Mouse (Mus musculus) midbrain, embryonic 16.5 days (tissue): ENCODE measurements around the gene Cfap54. TPM values are rescaled to one million over a fixed set of nuclear protein-coding genes. Genes with fewer than 3 reads are reported as not detected.

Experiments
- ATAC-seq: fragments of 200-750 bp; cut with Nextera tagmentation; 2 replicates; pipeline ENCODE4 v1.8.0; 2017; ENCODE audit warnings: moderate TSS enrichment
- H3K27ac ChIP-seq: fragments of 300-500 bp; sonication (generic); 2 replicates; pipeline ENCODE4 v1.5.1; 2014; ENCODE audit warnings: mild to moderate bottlenecking, low read length, mixed read lengths
- H3K27me3 ChIP-seq: fragments of 300-500 bp; sonication (generic); 2 replicates; pipeline ENCODE4 v1.6.1; 2014; ENCODE audit warnings: low read depth, low read length, mixed read lengths; ENCODE audit not compliant: control insufficient read depth, insufficient read depth
- H3K36me3 ChIP-seq: fragments of 300-500 bp; sonication (generic); 2 replicates; pipeline ENCODE4 v1.6.1; 2014; ENCODE audit warnings: mild to moderate bottlenecking, low read length, moderate library complexity, mixed read lengths; ENCODE audit not compliant: control insufficient read depth, insufficient read depth
- H3K4me1 ChIP-seq: fragments of 300-500 bp; sonication (generic); 2 replicates; pipeline ENCODE4 v1.6.1; 2014; ENCODE audit warnings: mild to moderate bottlenecking, low read length, mixed read lengths; ENCODE audit not compliant: control insufficient read depth, insufficient read depth
- H3K4me2 ChIP-seq: fragments of 300-500 bp; sonication (generic); 2 replicates; pipeline ENCODE4 v1.6.1; 2014; ENCODE audit warnings: mild to moderate bottlenecking, low read length, mixed read lengths
- H3K4me3 ChIP-seq: fragments of 300-500 bp; sonication (generic); 2 replicates; pipeline ENCODE4 v1.5.1; 2014; ENCODE audit warnings: low read depth, mild to moderate bottlenecking, low read length, moderate library complexity, mixed read lengths
- H3K9ac ChIP-seq: fragments of 300-500 bp; sonication (generic); 2 replicates; pipeline ENCODE4 v1.6.1; 2014; ENCODE audit warnings: low read depth, low read length, mixed read lengths
- H3K9me3 ChIP-seq: fragments of 300-500 bp; sonication (generic); replicated peaks from 2 replicates; pipeline ENCODE4 v1.6.1; 2014; ENCODE audit warnings: mild to moderate bottlenecking, low read length, mixed read lengths; ENCODE audit not compliant: control insufficient read depth, poor library complexity, severe bottlenecking
- WGBS: fragments of 180-500 bp; shearing (Covaris S2); extraction: QIAGEN DNeasy Blood & Tissue Kit; methylation state at CpG from one replicate; pipeline ENCODE4 v1.1.7; 2014; 5-methylcytosine and 5-hydroxymethylcytosine counted together
- polyA plus RNA-seq: library from polyadenylated mRNA; unstranded; fragments of >200 nt; fragmentation: Nextera tagmentation; extraction: Ambion mirVana; gene quantifications from 2 replicates; pipeline ENCODE4 v1.2.1, GENCODE M21; 2015

Cfap54 gene
- polyA plus RNA-seq, 1 experiment from 2014 or later = 3.2 TPM

- no peaks in the 10 kb centered on the region for H3K36me3 ChIP-seq
- 79% methylated on average over 4 of the region's 4 CpGs for WGBS
- H3K27me3 ChIP-seq = no peaks in the 10 kb centered on the region
- no peak overlapping the region for H3K9ac ChIP-seq
- no peak overlapping the region for H3K4me2 ChIP-seq
- H3K9me3 ChIP-seq = no peaks in the 10 kb centered on the region
- H3K4me1 ChIP-seq = peaks cover 2% of the 10 kb centered on the region; the same call in 1 of the 2 replicates
- H3K4me3 ChIP-seq = no peak overlapping the region
- H3K27ac ChIP-seq = no peak overlapping the region
- ATAC-seq = no peak
Measured at GRCm38 (mm10) chr10:93053315-93053714, 28.1 kb downstream of the Cfap54 start.

- Histone ChIP-seq H3K27me3 (no peaks in the 10 kb centered on the region), H3K9ac (no peak overlapping the region), H3K36me3 (no peaks in the 10 kb centered on the region), H3K4me2 (peak overlapping the region; percentile 54), H3K9me3 (no peaks in the 10 kb centered on the region), H3K27ac (0 out of 2 replicates have a peak overlapping the region, but pooled peaks have one; percentile 34), H3K4me1 (peaks cover 2% of the 10 kb centered on the region; the same call in 1 of the 2 replicates), H3K4me3 (peak overlapping the region; percentile 16; the same call in 1 of the 2 replicates)
- peak; percentile 68 for ATAC-seq
- 32% methylated on average over 13 of the region's 13 CpGs for WGBS
Measured at GRCm38 (mm10) chr10:93051016-93051726, 30.2 kb downstream of the Cfap54 start.

GRCm38 (mm10) chr10:93050571-93050970 lies 30.8 kb downstream of the Cfap54 start:
- Histone ChIP-seq H3K4me1 (peaks cover 2% of the 10 kb centered on the region; the same call in 1 of the 2 replicates), H3K9ac (no peak overlapping the region), H3K4me2 (no peak overlapping the region), H3K4me3 (no peak overlapping the region), H3K36me3 (no peaks in the 10 kb centered on the region), H3K27ac (no peak overlapping the region), H3K27me3 (no peaks in the 10 kb centered on the region), H3K9me3 (no peaks in the 10 kb centered on the region)
- no peak for ATAC-seq
- 34% methylated on average over 3 of the region's 3 CpGs for whole genome bisulfite sequencing

GRCm38 (mm10) chr10:93043195-93043594 lies 38.2 kb downstream of the Cfap54 start:
- no peak overlapping the region for H3K9ac ChIP-seq
- 91% methylated on average over 10 of the region's 10 CpGs for WGBS
- no peak overlapping the region for H3K4me2 ChIP-seq
- no peaks in the 10 kb centered on the region for H3K36me3 ChIP-seq
- H3K27me3 ChIP-seq = no peaks in the 10 kb centered on the region
- H3K27ac ChIP-seq = no peak overlapping the region
- no peak overlapping the region for H3K4me3 ChIP-seq
- no peaks in the 10 kb centered on the region for H3K9me3 ChIP-seq
- ATAC-seq = no peak
- no peaks in the 10 kb centered on the region for H3K4me1 ChIP-seq

GRCm38 (mm10) chr10:93041850-93042249 lies 39.6 kb downstream of the Cfap54 start:
- no peaks in the 10 kb centered on the region for H3K9me3 ChIP-seq
- H3K27ac ChIP-seq = no peak overlapping the region
- H3K9ac ChIP-seq = no peak overlapping the region
- no peaks in the 10 kb centered on the region for H3K36me3 ChIP-seq
- ATAC-seq = no peak
- H3K4me2 ChIP-seq = no peak overlapping the region
- H3K4me1 ChIP-seq = no peaks in the 10 kb centered on the region
- H3K27me3 ChIP-seq = no peaks in the 10 kb centered on the region
- WGBS = 92% methylated on average over 3 of the region's 3 CpGs
- no peak overlapping the region for H3K4me3 ChIP-seq

GRCm38 (mm10) chr10:93041392-93041791 lies 40.0 kb downstream of the Cfap54 start:
- 75% methylated on average over 4 of the region's 4 CpGs for WGBS
- Histone ChIP-seq H3K4me3 (no peak overlapping the region), H3K9ac (no peak overlapping the region)

GRCm38 (mm10) chr10:93036532-93036931 lies 44.9 kb downstream of the Cfap54 start:
- no peak overlapping the region for H3K9ac ChIP-seq
- no peaks in the 10 kb centered on the region for H3K27me3 ChIP-seq
- H3K36me3 ChIP-seq = no peaks in the 10 kb centered on the region
- 77% methylated on average over 3 of the region's 3 CpGs for WGBS
- no peak overlapping the region for H3K4me2 ChIP-seq
- H3K27ac ChIP-seq = no peak overlapping the region
- H3K4me3 ChIP-seq = no peak overlapping the region
- no peaks in the 10 kb centered on the region for H3K9me3 ChIP-seq
- no peaks in the 10 kb centered on the region for H3K4me1 ChIP-seq
- no peak for ATAC-seq

More at GRCm38 (mm10) chr10:93041392-93041791, 40.0 kb downstream of the Cfap54 start:
- H3K4me2 ChIP-seq = no peak overlapping the region
- ATAC-seq = no peak
- no peaks in the 10 kb centered on the region for H3K9me3 ChIP-seq
- no peak overlapping the region for H3K27ac ChIP-seq
- H3K4me1 ChIP-seq = no peaks in the 10 kb centered on the region
- H3K27me3 ChIP-seq = no peaks in the 10 kb centered on the region
- no peaks in the 10 kb centered on the region for H3K36me3 ChIP-seq

GRCm38 (mm10) chr10:93035489-93035888 lies 45.9 kb downstream of the Cfap54 start:
- no peak for ATAC-seq
- 58% methylated on average over 10 of the region's 10 CpGs for WGBS

GRCm38 (mm10) chr10:93023295-93023694 lies 58.1 kb downstream of the Cfap54 start:
- Histone ChIP-seq H3K4me2 (no peak overlapping the region), H3K27ac (no peak overlapping the region), H3K4me1 (no peaks in the 10 kb centered on the region), H3K9ac (no peak overlapping the region), H3K27me3 (no peaks in the 10 kb centered on the region), H3K9me3 (no peaks in the 10 kb centered on the region), H3K4me3 (no peak overlapping the region), H3K36me3 (no peaks in the 10 kb centered on the region)
- no peak for ATAC-seq
- 82% methylated on average over 8 of the region's 8 CpGs for WGBS

More at GRCm38 (mm10) chr10:93035489-93035888, 45.9 kb downstream of the Cfap54 start:
- Histone ChIP-seq H3K9me3 (no peaks in the 10 kb centered on the region), H3K27ac (no peak overlapping the region), H3K4me2 (no peak overlapping the region), H3K36me3 (no peaks in the 10 kb centered on the region), H3K27me3 (no peaks in the 10 kb centered on the region), H3K4me3 (no peak overlapping the region), H3K4me1 (no peaks in the 10 kb centered on the region), H3K9ac (no peak overlapping the region)
